Mouse (Mus musculus) left cerebral cortex, postnatal 14 days (tissue): ENCODE data around the gene Pold3. TPM values are rescaled to one million over a fixed set of nuclear protein-coding genes. Genes with fewer than 3 reads are reported as not detected.

Experiments
- DNase-seq, 2 experiments: peaks; one replicate each; pipeline ENCODE4 v3.0.0; 2021 to 2022; ENCODE audit warnings: low spot score in 2 of 2, mixed read lengths in 1 of 2
- intact Hi-C: fragments of 180-260 bp; cut with DNase I; formaldehyde crosslinking; loops from one replicate; pipeline ENCODE4 v1.15.1; 2025
- total RNA-seq, 2 experiments: library from RNA; stranded (reverse); gene quantifications; 2 replicates each; pipeline ENCODE4 v1.2.3; 2021

Gene Pold3
- total RNA-seq, 2 experiments from 2014 or later: 25.7 to 31.7 TPM

DNA sequence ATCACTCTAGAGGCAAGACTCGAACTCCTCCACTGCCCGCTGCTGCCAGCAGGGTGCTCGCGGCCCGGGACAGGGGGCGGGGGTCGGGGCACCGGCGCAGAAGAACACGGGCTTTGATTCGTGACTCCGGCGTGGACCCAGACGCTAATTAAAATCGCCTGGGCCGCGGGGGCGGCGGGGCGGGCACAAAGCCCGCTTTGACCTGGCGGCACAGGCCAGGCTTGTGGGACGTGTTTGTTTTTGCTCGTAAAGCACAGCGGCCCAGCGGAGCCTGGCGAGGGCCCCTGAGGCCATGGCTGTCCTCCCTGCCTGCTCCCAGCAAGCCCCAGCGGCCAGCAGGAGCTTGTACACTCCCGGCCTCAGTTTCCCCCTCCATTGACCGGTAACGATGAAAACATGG lies 79.2 kb downstream of the Pold3 start:
- intact Hi-C loops: no loop called here
- DNase-seq: no peak

DNA sequence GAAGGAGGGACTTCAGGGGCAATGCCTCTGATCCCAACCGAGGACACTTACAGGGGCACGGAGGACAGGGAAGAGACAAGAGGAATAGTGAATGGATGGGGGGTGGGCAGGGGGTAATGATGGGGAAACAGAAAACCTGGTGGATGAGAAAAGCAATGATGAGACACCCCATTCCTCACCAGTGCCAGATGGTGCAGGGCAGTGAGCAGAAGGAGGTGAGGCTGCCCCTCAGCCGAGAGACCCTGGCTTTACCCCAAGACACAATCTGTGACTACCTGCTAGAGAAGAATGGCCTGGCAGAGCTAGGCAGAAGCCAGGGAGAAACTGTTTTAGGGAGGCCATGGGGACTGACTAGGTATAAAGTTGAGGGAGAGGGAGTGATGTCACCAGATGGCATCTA lies 84.9 kb downstream of the Pold3 start:
- intact Hi-C loops: no loop called here
- no peak for DNase-seq

DNA sequence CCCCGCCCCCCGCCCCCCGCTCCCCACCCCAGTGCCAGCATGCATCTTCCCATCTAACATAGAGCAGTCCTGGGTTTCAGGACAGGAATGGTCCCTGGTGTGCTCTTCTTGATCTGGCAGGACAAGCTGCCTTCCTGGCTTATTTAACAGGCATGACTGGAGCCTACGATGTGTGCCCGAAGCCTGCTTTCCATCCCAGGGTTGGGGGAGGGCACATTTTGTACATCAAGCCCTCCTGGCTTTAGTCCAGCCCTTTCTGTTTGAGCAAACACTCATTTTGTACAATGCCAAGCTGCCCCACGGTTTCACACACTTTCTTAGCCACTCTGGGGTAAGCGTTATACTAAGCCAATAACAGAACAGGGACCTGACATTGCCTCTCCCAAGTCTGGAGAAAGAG lies 85.3 kb downstream of the Pold3 start:
- intact Hi-C loops: no loop called here
- DNase-seq: no peak

DNA sequence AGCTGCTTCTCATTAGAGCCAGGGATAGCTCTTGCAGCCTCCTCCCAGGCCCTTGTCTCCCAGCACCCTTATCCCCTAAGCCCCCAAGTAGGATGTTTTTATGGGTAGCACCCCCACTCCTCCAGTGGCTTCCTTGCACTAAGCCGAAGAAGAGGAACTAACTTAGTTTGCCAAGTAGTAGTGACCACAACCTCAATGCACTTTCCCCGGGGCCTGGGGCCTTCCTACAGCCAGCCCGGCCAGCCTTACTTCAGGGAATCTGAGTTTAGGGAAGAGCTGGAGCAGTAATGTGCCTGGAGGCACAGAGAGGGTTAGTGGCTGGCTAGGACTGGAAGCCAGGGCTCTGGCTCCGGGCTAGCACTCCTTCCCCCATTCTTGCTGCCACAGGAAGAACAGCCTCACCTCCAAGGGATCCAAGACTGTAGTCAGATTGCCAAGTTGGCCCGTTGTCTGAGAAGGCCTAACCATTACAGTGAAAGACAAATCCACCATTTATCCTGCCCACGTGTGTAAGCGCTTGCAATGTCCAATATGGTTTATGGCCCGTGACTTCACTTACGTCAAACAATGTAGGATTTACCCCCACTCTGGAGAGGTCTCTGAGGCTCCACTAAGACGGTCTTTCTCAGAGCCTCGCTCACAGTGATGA lies 86.4 kb downstream of the Pold3 start:
- DNase-seq: no peak
- intact Hi-C loops: no loop called here

DNA sequence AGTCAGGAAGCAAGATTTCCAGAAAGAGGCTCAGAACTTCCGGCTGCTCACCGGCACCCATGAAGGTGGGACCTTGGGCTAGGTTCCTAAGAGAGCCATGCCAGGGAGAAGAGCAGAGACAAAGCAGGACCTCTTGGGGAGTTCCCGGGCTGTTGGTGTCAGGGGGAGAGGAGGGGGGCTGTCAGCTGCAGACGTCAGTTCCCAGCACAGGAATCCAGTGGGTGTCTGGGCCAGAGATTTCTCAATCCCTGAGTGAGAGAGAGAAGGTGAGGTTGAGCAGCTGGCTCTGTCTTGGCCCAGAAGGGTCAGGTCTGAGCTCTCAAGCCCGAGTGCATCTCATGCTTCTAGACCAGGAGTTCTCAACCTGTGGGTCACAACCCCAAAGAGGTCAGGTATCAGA lies 87.7 kb downstream of the Pold3 start:
- intact Hi-C loops: no loop called here
- no peak for DNase-seq

Other genes with a start within 250 kb of the Pold3 start
- 10 to 100 TPM; 39.3 to 52.1 TPM for gene Rnf169, start 141.1 kb downstream of the Pold3 start, total RNA-seq
- under 1 TPM in 1 of 2 experiments, not detected in 1; 0.32 TPM for gene Chrdl2, start 115.4 kb downstream of the Pold3 start, total RNA-seq
- 1 to 10 TPM; 4.3 to 5.5 TPM for gene Lipt2, start 37.7 kb upstream of the Pold3 start, total RNA-seq
- not detected for gene Kcne3, start 54.9 kb upstream of the Pold3 start, total RNA-seq
- gene Pgm2l1, start 105.8 kb upstream of the Pold3 start, total RNA-seq: 100 to 1,000 TPM; 465 to 490 TPM
- gene P4ha3, start 164.0 kb upstream of the Pold3 start, total RNA-seq: 1 to 10 TPM; 6.4 to 6.9 TPM